ENCODE assay signal across 8 mouse cellular contexts in the genomic region with DNA sequence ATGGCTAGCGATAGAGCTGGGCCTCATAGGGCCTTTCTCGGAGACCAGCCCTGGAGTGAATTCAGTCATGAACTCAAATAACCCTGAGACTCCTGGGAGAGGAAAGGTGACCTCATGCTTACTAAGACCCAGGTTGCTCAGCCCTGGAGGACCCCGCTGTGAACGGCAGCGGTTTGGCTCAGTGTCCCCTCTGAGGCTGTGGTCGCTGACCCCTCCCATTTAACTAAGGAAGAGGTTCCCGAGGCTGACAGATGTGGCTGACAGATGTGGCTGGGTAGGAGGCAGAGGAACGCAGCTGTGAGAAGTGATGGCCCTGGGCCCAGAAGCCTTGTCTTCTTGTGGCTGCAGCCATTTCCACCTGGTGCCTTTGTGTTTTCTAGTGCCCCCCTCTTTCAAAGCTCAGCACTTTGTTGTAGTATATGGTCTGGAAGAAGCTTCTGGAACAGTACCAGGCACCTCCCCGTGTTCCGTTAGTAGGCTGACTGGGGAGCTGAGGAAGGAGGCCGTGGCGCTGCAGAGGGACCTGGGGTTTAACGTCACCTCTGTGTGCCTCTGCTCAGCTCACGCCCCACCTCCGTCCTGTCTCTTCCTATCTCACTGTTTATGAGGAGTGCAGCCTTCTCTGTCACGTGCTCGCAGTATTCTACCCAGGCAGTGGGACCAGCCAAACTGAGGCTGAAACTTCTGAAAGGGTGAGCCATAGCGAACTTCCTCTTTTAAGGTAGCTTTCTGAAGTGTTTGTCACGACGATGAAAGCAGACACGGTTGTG. TPM values are rescaled to one million over a fixed set of nuclear protein-coding genes. Genes with fewer than 3 reads are reported as not detected.
DNase-seq lines count a peak whose midpoint lies in the region; ATAC-seq and TF ChIP-seq lines count a peak whose summit lies in the region.

No protein-coding gene starts in this region.

- no peaks in the 10 kb centered on the region for H3K27me3 ChIP-seq in limb, embryonic 14.5 days (ENCODE audit: control insufficient read depth, insufficient read depth, low read length)
- no peaks in the 10 kb centered on the region for H3K27me3 ChIP-seq in midbrain, embryonic 14.5 days (ENCODE audit: control insufficient read depth, insufficient read depth, low read length)

- H3K9ac ChIP-seq in limb, embryonic 14.5 days (ENCODE audit: low read depth, low read length, severe bottlenecking), result no peak overlapping the region
- no peak overlapping the region for H3K9ac ChIP-seq in midbrain, embryonic 14.5 days (replicated peaks; ENCODE audit: low read length)

- H3K4me3 ChIP-seq in limb, embryonic 14.5 days (replicated peaks; ENCODE audit: low read length), result no peak overlapping the region
- H3K4me3 ChIP-seq in midbrain, embryonic 14.5 days (replicated peaks; ENCODE audit: low read depth, low read length), result no peak overlapping the region

- peaks cover 30% of the 10 kb centered on the region for H3K4me1 ChIP-seq in limb, embryonic 14.5 days (ENCODE audit: control insufficient read depth, insufficient read depth, low read length)
- no peaks in the 10 kb centered on the region for H3K4me1 ChIP-seq in midbrain, embryonic 14.5 days (ENCODE audit: control insufficient read depth, insufficient read depth, low read length)

- no peaks in the 10 kb centered on the region for H3K9me3 ChIP-seq in limb, embryonic 14.5 days (ENCODE audit: control insufficient read depth, low read length)
- H3K9me3 ChIP-seq in midbrain, embryonic 14.5 days (ENCODE audit: control insufficient read depth, low read length), result no peaks in the 10 kb centered on the region

- peak; percentile 42 for ATAC-seq in limb, embryonic 14.5 days (ENCODE audit: low FRiP score, low read depth)
- no peak for ATAC-seq in midbrain, embryonic 14.5 days (ENCODE audit: low FRiP score, low TSS enrichment)

- WGBS in limb, embryonic 14.5 days, result 60% methylated on average over 20 of the region's 21 CpGs
- 83% methylated on average over 21 of the region's 21 CpGs for WGBS in midbrain, embryonic 14.5 days

- H3K36me3 ChIP-seq in limb, embryonic 14.5 days (ENCODE audit: control insufficient read depth, insufficient read depth, low read length), result peaks cover 23% of the 10 kb centered on the region; the same call in 1 of the 2 replicates
- H3K36me3 ChIP-seq in midbrain, embryonic 14.5 days (ENCODE audit: control insufficient read depth, insufficient read depth, low read length), result no peaks in the 10 kb centered on the region

- no peak overlapping the region; the same call in 1 of the 2 replicates for H3K27ac ChIP-seq in limb, embryonic 14.5 days (replicated peaks; ENCODE audit: low read depth, low read length)
- no peak overlapping the region for H3K27ac ChIP-seq in midbrain, embryonic 14.5 days (replicated peaks; ENCODE audit: low read depth, low read length)

- no peak for TF ChIP-seq POLR2A in limb, embryonic 14.5 days (IDR thresholded peaks at IDR 0.05; ENCODE audit: borderline replicate concordance, extremely low read depth, insufficient read depth, insufficient read length)

- peak; percentile 46 for DNase-seq in NIH3T3 (ENCODE audit: low read depth)
- peak; percentile 49 for DNase-seq in gastrocnemius, adult 18-20 months (ENCODE audit: low spot score)
- peak; percentile 64 for DNase-seq in limb, embryonic 14.5 days (ENCODE audit: low spot score)
- DNase-seq in natural killer cell, adult 2 months (ENCODE audit: low spot score in 2 of 2), result peak; percentile 63 to 89
- DNase-seq in cerebellum, adult 18-20 months, result no peak
- DNase-seq in layer of hippocampus, adult 18-20 months (ENCODE audit: low spot score in 2 of 2), result no peak
- no peak for DNase-seq in embryo, embryonic 9.5 days (ENCODE audit: extremely low spot score)
- DNase-seq in midbrain, embryonic 14.5 days, result no peak

- no peak overlapping the region for H3K4me2 ChIP-seq in limb, embryonic 14.5 days (replicated peaks; ENCODE audit: low read depth, low read length, severe bottlenecking)
- no peak overlapping the region for H3K4me2 ChIP-seq in midbrain, embryonic 14.5 days (ENCODE audit: low read length)

RNA-seq across cellular contexts. Expression of a gene that starts 48.1 kb away (rescaled TPM):
- not detected for total RNA-seq in gastrocnemius, adult 18-20 months (2021)
- 1.6 and 4.0 TPM in 2 replicates for polyA plus RNA-seq in limb, embryonic 14.5 days (2012; rRNA removed)
- 0.56 and 0.91 TPM in 2 replicates for polyA plus RNA-seq in limb, embryonic 14.5 days (2014; fragmentation: Nextera tagmentation; extraction: Ambion mirVana)
- total RNA-seq in layer of hippocampus, adult 18-20 months (2021), result not detected
- 0.23 TPM in 1 of 2 replicates, not detected in the other for polyA plus RNA-seq in midbrain, embryonic 14.5 days (2014; fragmentation: Nextera tagmentation; extraction: Ambion mirVana)

Comparison
In these comparisons a context has a peak if more than half of its experiments do, and no peak if none do; other contexts are left out.
1. DNase-seq: peak in NIH3T3 (single experiment), gastrocnemius, adult 18-20 months (single experiment), limb, embryonic 14.5 days (single experiment) and natural killer cell, adult 2 months (2 of 2); none in cerebellum, adult 18-20 months (0 of 2), layer of hippocampus, adult 18-20 months (0 of 2), embryo, embryonic 9.5 days (single experiment) and midbrain, embryonic 14.5 days (single experiment).